Mouse (Mus musculus): Measurements from ENCODE around the gene Proser2. TPM values are rescaled to one million over a fixed set of nuclear protein-coding genes. Genes with fewer than 3 reads are reported as not detected.
A peak's percentile ranks its signal among the peaks of the same experiment; 100 is the strongest.

Gene Proser2
- polyA plus RNA-seq (2012; fragmentation: generic; extraction: Trizol), result 0.94 TPM

DNA sequence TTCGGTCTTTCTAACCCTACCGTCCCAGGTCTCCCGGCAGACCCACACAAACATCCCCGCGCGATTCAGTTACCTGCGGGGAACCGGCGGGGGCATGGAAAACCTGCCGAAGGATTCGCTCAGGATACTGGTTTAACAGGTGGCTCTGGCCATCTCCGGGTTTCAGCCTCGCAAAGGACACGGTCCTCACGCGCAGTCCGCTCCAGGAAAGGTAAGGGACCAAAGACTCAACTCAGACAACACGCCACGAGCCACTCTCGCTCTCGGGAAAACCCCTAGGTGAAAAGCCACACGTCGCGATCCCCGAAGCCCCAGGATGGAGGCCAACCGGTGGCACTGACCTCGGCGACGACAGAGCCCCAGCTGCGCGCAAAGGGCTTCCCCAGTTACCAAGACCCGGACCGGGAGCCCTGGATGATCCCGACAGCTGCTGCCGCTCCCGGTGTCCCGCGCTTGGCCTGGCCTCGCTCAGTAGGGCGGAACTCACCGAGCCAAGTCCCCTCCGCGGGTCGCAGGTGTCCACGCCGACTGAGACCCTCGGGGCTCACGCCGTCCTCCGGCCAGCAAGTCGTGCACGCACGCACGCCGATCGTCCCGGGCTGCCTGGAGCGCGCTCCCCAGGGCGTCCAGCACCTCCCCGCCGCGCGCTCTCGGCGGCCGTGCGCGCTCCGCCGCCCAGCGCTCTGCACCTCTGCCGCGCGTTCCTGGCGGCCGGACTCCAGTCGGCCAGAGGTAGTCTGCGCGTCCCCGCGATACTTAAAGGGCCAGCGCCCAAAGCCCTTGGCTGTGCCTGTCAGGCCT, at the start of gene Proser2:
Gene Proser2 (minus strand): TSS at position 657 of the 801 bp plus-strand sequence.
- Histone ChIP-seq H3K36me3 (ENCODE audit: control insufficient read depth, insufficient read depth) (no peaks in the 10 kb centered on the region), H3K79me2 (ENCODE audit: control insufficient read depth, insufficient read depth) (no peaks in the 10 kb centered on the region), H3K4me3 (peak within 1 kb of the TSS; percentile 21), H3K27me3 (ENCODE audit: control insufficient read depth, insufficient read depth, insufficient read length) (no peaks in the 10 kb centered on the region), H3ac (ENCODE audit: control insufficient read depth, insufficient read length) (peak within 1 kb of the TSS; percentile 22), H3K4me2 (ENCODE audit: low read depth) (peak within 1 kb of the TSS; percentile 79)
- no peak for TF ChIP-seq MAX (IDR thresholded peaks at IDR 0.05; ENCODE audit: low read depth)
- TF ChIP-seq MYOG (IDR thresholded peaks at IDR 0.05; ENCODE audit: control insufficient read depth in 1 of 3, insufficient read depth in 1 of 3, insufficient read length in 2 of 3, low read depth in 2 of 3), result peak in 2 of 3 experiments; percentile 19 to 55
- TF ChIP-seq E2F4 (IDR thresholded peaks at IDR 0.05; ENCODE audit: insufficient read depth), result no peak
- TF ChIP-seq POLR2AphosphoS2 (IDR thresholded peaks at IDR 0.05; ENCODE audit: insufficient read length, low read depth), result no peak
- peak in 1 of 3 experiments; percentile 2 for TF ChIP-seq MYOD1 (IDR thresholded peaks at IDR 0.05; ENCODE audit: control insufficient read depth in 1 of 3, insufficient read length in 2 of 3, low read depth in 2 of 3)
- TF ChIP-seq POLR2A (IDR thresholded peaks at IDR 0.05; ENCODE audit: insufficient read length, low read depth), result peak; percentile 77
- TF ChIP-seq TCF12 (IDR thresholded peaks at IDR 0.05; ENCODE audit: insufficient read depth, poor library complexity, severe bottlenecking), result no peak
- TF ChIP-seq TCF3 (IDR thresholded peaks at IDR 0.05; ENCODE audit: insufficient read length, low read depth), result no peak

DNA sequence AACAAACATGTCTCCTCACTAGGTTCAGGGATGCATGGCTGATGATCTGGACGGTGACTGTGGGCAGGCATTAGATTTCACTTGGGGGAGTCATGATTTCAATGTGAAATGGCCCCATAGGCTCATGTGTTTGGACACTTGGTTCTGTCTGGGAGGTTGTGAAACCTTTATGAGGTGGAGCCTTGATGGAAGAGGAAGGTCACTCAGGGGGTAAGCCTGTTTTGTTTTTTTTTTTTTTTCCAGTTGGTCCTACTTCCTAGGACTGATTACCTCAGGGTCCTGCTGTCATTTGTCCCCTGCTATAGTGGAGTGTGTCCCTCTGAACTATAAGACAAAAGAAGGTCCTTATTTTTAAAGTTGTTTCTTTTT, 49.7 kb upstream of the Proser2 start:
- Histone ChIP-seq H3K36me3 (ENCODE audit: control insufficient read depth, insufficient read depth) (no peaks in the 10 kb centered on the region), H3K4me3 (no peak overlapping the region), H3K27me3 (ENCODE audit: control insufficient read depth, insufficient read depth, insufficient read length) (peaks cover 3% of the 10 kb centered on the region), H3ac (ENCODE audit: control insufficient read depth, insufficient read length) (no peak overlapping the region), H3K79me2 (ENCODE audit: control insufficient read depth, insufficient read depth) (no peaks in the 10 kb centered on the region), H3K4me2 (ENCODE audit: low read depth) (no peak overlapping the region)
- TF ChIP-seq SRF (IDR thresholded peaks at IDR 0.05; ENCODE audit: control insufficient read depth, insufficient read length, low read depth) (no peak), POLR2AphosphoS2 (IDR thresholded peaks at IDR 0.05; ENCODE audit: insufficient read length, low read depth) (no peak), USF1 (IDR thresholded peaks at IDR 0.05; ENCODE audit: low read depth) (no peak), MAX (IDR thresholded peaks at IDR 0.05; ENCODE audit: low read depth) (no peak), REST (IDR thresholded peaks at IDR 0.05; ENCODE audit: insufficient read depth, insufficient read length) (no peak), E2F4 (IDR thresholded peaks at IDR 0.05; ENCODE audit: insufficient read depth) (no peak)

DNA sequence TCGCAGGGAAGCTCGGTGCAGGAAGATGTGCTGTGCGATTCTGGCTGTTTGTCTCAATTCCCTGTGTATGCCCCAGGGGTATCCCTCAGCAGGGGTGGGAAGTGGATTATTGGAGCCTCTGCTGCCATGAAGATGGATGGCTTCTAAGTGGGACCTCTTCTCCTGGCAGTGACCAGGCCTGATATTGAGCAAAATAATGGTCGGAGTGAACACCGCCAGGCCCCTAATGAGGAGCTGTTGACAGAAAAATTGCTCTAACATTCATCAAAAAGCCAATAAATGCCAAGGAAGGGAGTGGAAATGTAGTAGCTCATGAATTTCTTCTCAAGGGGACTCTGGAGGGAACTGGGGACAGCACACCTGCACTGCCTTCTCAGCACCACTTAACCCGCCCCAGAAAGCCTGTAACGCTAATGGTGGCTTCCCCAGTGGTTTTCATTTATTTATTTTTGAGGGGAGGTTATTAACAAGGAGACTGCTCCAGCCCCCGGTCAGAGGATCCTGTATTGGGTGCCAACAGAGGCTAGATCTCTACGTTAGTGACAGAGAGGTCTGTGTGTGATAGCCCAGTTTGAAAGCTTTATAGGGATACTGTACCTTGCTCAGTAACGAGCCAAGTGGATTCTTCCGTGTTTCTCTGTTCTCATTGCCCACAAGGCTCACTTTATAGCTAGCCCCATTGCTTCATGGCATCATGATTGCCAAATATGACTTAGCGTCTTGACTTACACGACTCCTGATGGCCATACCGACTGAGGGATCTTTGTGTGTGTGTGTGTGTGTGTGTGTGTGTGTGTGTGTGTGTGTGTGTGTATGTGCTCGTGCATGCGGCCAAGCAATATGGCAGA, 49.1 kb upstream of the Proser2 start:
- H3K4me3 ChIP-seq, result no peak overlapping the region
- TF ChIP-seq SRF (IDR thresholded peaks at IDR 0.05; ENCODE audit: control insufficient read depth, insufficient read length, low read depth) (no peak), TCF12 (IDR thresholded peaks at IDR 0.05; ENCODE audit: insufficient read depth, poor library complexity, severe bottlenecking) (no peak), CEBPB (IDR thresholded peaks at IDR 0.05; ENCODE audit: insufficient read depth, poor library complexity, severe bottlenecking) (no peak), TCF3 (IDR thresholded peaks at IDR 0.05; ENCODE audit: insufficient read length, low read depth) (no peak), MAX (IDR thresholded peaks at IDR 0.05; ENCODE audit: low read depth) (no peak), REST (IDR thresholded peaks at IDR 0.05; ENCODE audit: insufficient read depth, insufficient read length) (no peak), MYOD1 (IDR thresholded peaks at IDR 0.05; ENCODE audit: control insufficient read depth in 1 of 3, insufficient read length in 2 of 3, low read depth in 2 of 3) (no peak), POLR2AphosphoS2 (IDR thresholded peaks at IDR 0.05; ENCODE audit: insufficient read length, low read depth) (no peak), POLR2A (IDR thresholded peaks at IDR 0.05; ENCODE audit: insufficient read length, low read depth) (no peak), USF1 (IDR thresholded peaks at IDR 0.05; ENCODE audit: low read depth) (no peak), MYOG (IDR thresholded peaks at IDR 0.05; ENCODE audit: control insufficient read depth in 1 of 3, insufficient read depth in 1 of 3, insufficient read length in 2 of 3, low read depth in 2 of 3) (no peak), E2F4 (IDR thresholded peaks at IDR 0.05; ENCODE audit: insufficient read depth) (no peak)
- no peaks in the 10 kb centered on the region for H3K36me3 ChIP-seq (ENCODE audit: control insufficient read depth, insufficient read depth)
- no peak overlapping the region for H3K4me2 ChIP-seq (ENCODE audit: low read depth)
- H3ac ChIP-seq (ENCODE audit: control insufficient read depth, insufficient read length), result no peak overlapping the region
- no peaks in the 10 kb centered on the region for H3K79me2 ChIP-seq (ENCODE audit: control insufficient read depth, insufficient read depth)
- H3K27me3 ChIP-seq (ENCODE audit: control insufficient read depth, insufficient read depth, insufficient read length), result peaks cover 3% of the 10 kb centered on the region

DNA sequence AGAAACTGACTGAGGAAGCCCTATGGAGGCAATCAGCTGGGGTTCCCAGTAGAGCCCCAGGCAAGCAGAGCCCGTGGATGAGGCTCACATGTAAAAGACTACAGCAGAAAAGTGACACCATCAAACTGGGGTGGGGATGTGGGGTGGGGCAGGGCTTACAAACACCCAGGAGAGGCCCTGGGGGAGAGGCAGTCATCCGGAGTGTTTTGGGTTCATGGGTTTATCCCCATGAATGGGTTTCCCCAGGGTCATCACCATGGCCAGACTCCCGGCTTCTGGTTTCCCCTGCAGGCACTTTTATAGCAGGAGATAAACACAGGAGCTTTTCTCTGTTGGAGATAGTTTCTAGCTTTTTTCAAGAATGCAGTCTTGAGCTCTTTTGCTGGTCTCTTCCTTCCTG, 43.0 kb upstream of the Proser2 start:
- TF ChIP-seq USF1 (IDR thresholded peaks at IDR 0.05; ENCODE audit: low read depth), result no peak
- no peak for TF ChIP-seq MYOD1 (IDR thresholded peaks at IDR 0.05; ENCODE audit: control insufficient read depth in 1 of 3, insufficient read length in 2 of 3, low read depth in 2 of 3)
- TF ChIP-seq POLR2AphosphoS2 (IDR thresholded peaks at IDR 0.05; ENCODE audit: insufficient read length, low read depth), result no peak
- no peak for TF ChIP-seq TCF3 (IDR thresholded peaks at IDR 0.05; ENCODE audit: insufficient read length, low read depth)
- TF ChIP-seq MAX (IDR thresholded peaks at IDR 0.05; ENCODE audit: low read depth), result no peak
- no peak for TF ChIP-seq REST (IDR thresholded peaks at IDR 0.05; ENCODE audit: insufficient read depth, insufficient read length)
- TF ChIP-seq POLR2A (IDR thresholded peaks at IDR 0.05; ENCODE audit: insufficient read length, low read depth), result no peak
- no peak for TF ChIP-seq CEBPB (IDR thresholded peaks at IDR 0.05; ENCODE audit: insufficient read depth, poor library complexity, severe bottlenecking)
- TF ChIP-seq E2F4 (IDR thresholded peaks at IDR 0.05; ENCODE audit: insufficient read depth), result no peak
- no peak for TF ChIP-seq SRF (IDR thresholded peaks at IDR 0.05; ENCODE audit: control insufficient read depth, insufficient read length, low read depth)
- TF ChIP-seq MYOG (IDR thresholded peaks at IDR 0.05; ENCODE audit: control insufficient read depth in 1 of 3, insufficient read depth in 1 of 3, insufficient read length in 2 of 3, low read depth in 2 of 3), result no peak
- no peak for TF ChIP-seq TCF12 (IDR thresholded peaks at IDR 0.05; ENCODE audit: insufficient read depth, poor library complexity, severe bottlenecking)
- Histone ChIP-seq H3K4me2 (ENCODE audit: low read depth) (no peak overlapping the region), H3K79me2 (ENCODE audit: control insufficient read depth, insufficient read depth) (no peaks in the 10 kb centered on the region), H3ac (ENCODE audit: control insufficient read depth, insufficient read length) (no peak overlapping the region), H3K36me3 (ENCODE audit: control insufficient read depth, insufficient read depth) (no peaks in the 10 kb centered on the region), H3K4me3 (no peak overlapping the region), H3K27me3 (ENCODE audit: control insufficient read depth, insufficient read depth, insufficient read length) (peaks cover 3% of the 10 kb centered on the region)
